Mouse (Mus musculus): ENCODE data around the gene Zc3h7b.

- TF ChIP-seq BHLHE40 (IDR thresholded peaks at IDR 0.05; ENCODE audit: borderline replicate concordance, low read depth, low read length) (no peak), CTCF (IDR thresholded peaks at IDR 0.05 in 2 of 3, conservative IDR thresholded peaks at IDR 0.05 in 1 of 3; ENCODE audit: control insufficient read depth in 1 of 3, insufficient read depth in 1 of 3, low read depth in 2 of 3, low read length in 3 of 3, poor library complexity in 1 of 3, severe bottlenecking in 1 of 3) (no peak), ETS1 (IDR thresholded peaks at IDR 0.05; ENCODE audit: low read depth, low read length) (no peak), MYC (IDR thresholded peaks at IDR 0.05; ENCODE audit: low read depth, low read length) (no peak)
Measured at GRCm38 (mm10) chr15:81725965-81726364, 18.9 kb upstream of the Zc3h7b start.
